Mouse (Mus musculus) CH12.LX (cell line): ENCODE measurements around the gene Oxsr1. TPM values are rescaled to one million over a fixed set of nuclear protein-coding genes. Genes with fewer than 3 reads are reported as not detected.

Experiments
- DNase-seq: peaks from one replicate; pipeline ENCODE4 v3.0.0-alpha.2; 2013; ENCODE audit errors: extremely low read depth
- H3K27ac ChIP-seq: 2 replicates; pipeline ENCODE4 v1.5.1; 2012; ENCODE audit warnings: low read depth, mild to moderate bottlenecking, control low read depth, moderate library complexity; ENCODE audit not compliant: insufficient read depth
- H3K27me3 ChIP-seq: replicated peaks from 2 replicates; pipeline ENCODE3; 2012; ENCODE audit warnings: inconsistent platforms
- H3K36me3 ChIP-seq, 2 experiments: replicated peaks in 1 of 2; 2 replicates each; pipeline versions ENCODE3 to v1.6.1; 2012; ENCODE audit warnings: inconsistent platforms in 1 of 2, low read length in 1 of 2, mild to moderate bottlenecking in 1 of 2, mixed read lengths in 1 of 2, moderate library complexity in 1 of 2; ENCODE audit not compliant: control insufficient read depth in 1 of 2, insufficient read depth in 1 of 2
- H3K4me1 ChIP-seq, 2 experiments: 2 replicates each; pipeline ENCODE4 v1.6.1; 2012; ENCODE audit warnings: inconsistent platforms in 1 of 2, moderate library complexity in 1 of 2; ENCODE audit not compliant: insufficient read depth in 2 of 2, control insufficient read depth in 1 of 2
- H3K4me2 ChIP-seq: 2 replicates; pipeline ENCODE4 v1.6.1; 2012; ENCODE audit warnings: low read depth, mild to moderate bottlenecking, control low read depth; ENCODE audit not compliant: poor library complexity, insufficient read depth, severe bottlenecking
- H3K4me3 ChIP-seq, 3 experiments: fragments of 150-350 bp in 1 of 3; sonication (generic) in 1 of 3; replicated peaks in 1 of 3; 2 replicates each; pipeline versions ENCODE3 to v1.5.1; 2011 to 2012; ENCODE audit warnings: low read depth in 2 of 3, low read length in 2 of 3, mild to moderate bottlenecking in 2 of 3, moderate library complexity in 2 of 3, control low read depth in 1 of 3, improper control_type of control experiment in 1 of 3, inconsistent platforms in 1 of 3, mixed read lengths in 1 of 3; ENCODE audit not compliant: poor library complexity in 1 of 3
- H3K79me2 ChIP-seq: replicated peaks from 2 replicates; pipeline ENCODE4 v1.6.1; 2012; ENCODE audit warnings: mild to moderate bottlenecking, moderate library complexity; ENCODE audit not compliant: control insufficient read depth, poor library complexity, insufficient read depth, severe bottlenecking; ENCODE audit errors: extremely low read depth
- H3K9ac ChIP-seq: 2 replicates; pipeline ENCODE4 v1.6.1; 2012; ENCODE audit warnings: low read depth, mild to moderate bottlenecking, control low read depth, moderate library complexity; ENCODE audit not compliant: insufficient read depth
- H3K9me3 ChIP-seq: replicated peaks from 2 replicates; pipeline ENCODE3; 2012; ENCODE audit warnings: low read length, inconsistent platforms, mixed read lengths
- CHD1 ChIP-seq: IDR thresholded peaks from 2 replicates; pipeline ENCODE4 v1.6.1; 2012; ENCODE audit warnings: low read depth, low read length, improper control_type of control experiment, inconsistent platforms
- E2F4 ChIP-seq: IDR thresholded peaks from 2 replicates; pipeline ENCODE4 v1.6.1; 2011; ENCODE audit warnings: low read depth, low read length, improper control_type of control experiment; ENCODE audit not compliant: insufficient replicate concordance
- GABPA ChIP-seq: IDR thresholded peaks from 2 replicates; pipeline ENCODE4 v1.6.1; 2012; ENCODE audit warnings: low read depth, low read length, improper control_type of control experiment, inconsistent platforms; ENCODE audit not compliant: insufficient replicate concordance
- HCFC1 ChIP-seq: IDR thresholded peaks from 2 replicates; pipeline ENCODE4 v1.6.1; 2012; ENCODE audit warnings: low read depth, mild to moderate bottlenecking, inconsistent platforms, low read length, improper control_type of control experiment
- IRF4 ChIP-seq: IDR thresholded peaks from 2 replicates; pipeline ENCODE4 v1.6.1; 2014; ENCODE audit warnings: low read depth, mild to moderate bottlenecking, inconsistent platforms, low read length, improper control_type of control experiment
- JUN ChIP-seq: IDR thresholded peaks from 2 replicates; pipeline ENCODE4 v1.6.1; 2011; ENCODE audit warnings: low read depth, mild to moderate bottlenecking, low read length, improper control_type of control experiment, moderate library complexity; ENCODE audit not compliant: insufficient read depth
- MAFK ChIP-seq: IDR thresholded peaks from 2 replicates; pipeline ENCODE4 v1.6.1; 2011; ENCODE audit warnings: low read length, improper control_type of control experiment; ENCODE audit not compliant: insufficient replicate concordance
- MAX ChIP-seq: IDR thresholded peaks from 2 replicates; pipeline ENCODE4 v1.6.1; 2011; ENCODE audit warnings: low read length, improper control_type of control experiment
- MEF2A ChIP-seq: IDR thresholded peaks from 2 replicates; pipeline ENCODE4 v1.6.1; 2014; ENCODE audit warnings: low read depth, mild to moderate bottlenecking, inconsistent platforms, low read length, improper control_type of control experiment, borderline replicate concordance
- MYC ChIP-seq: IDR thresholded peaks from 2 replicates; pipeline ENCODE4 v1.6.1; 2011; ENCODE audit warnings: low read depth, mild to moderate bottlenecking, improper control_type of control experiment, low read length
- NRF1 ChIP-seq: IDR thresholded peaks from 2 replicates; pipeline ENCODE4 v1.6.1; 2014; ENCODE audit warnings: low read depth, mild to moderate bottlenecking, inconsistent platforms, low read length, improper control_type of control experiment, moderate library complexity
- POLR2AphosphoS2 ChIP-seq: IDR thresholded peaks from 2 replicates; pipeline ENCODE4 v1.6.1; 2011; ENCODE audit warnings: low read depth, low read length, improper control_type of control experiment
- RAD21 ChIP-seq: IDR thresholded peaks from 2 replicates; pipeline ENCODE4 v1.6.1; 2011; ENCODE audit warnings: low read depth, mild to moderate bottlenecking, low read length, improper control_type of control experiment, moderate library complexity
- TCF12 ChIP-seq: IDR thresholded peaks from 2 replicates; pipeline ENCODE4 v1.6.1; 2014; ENCODE audit warnings: low read depth, mild to moderate bottlenecking, inconsistent platforms, low read length, improper control_type of control experiment
- dilution Hi-C: fragments of 300-500 bp; cut with MboI; formaldehyde crosslinking; loops from 2 replicates; pipeline ENCODE4 v1.14.3; 2020; ENCODE audit warnings: low sequenced_read_pairs; ENCODE audit not compliant: extremely low pct_unique_long_range_greater_than_20kb, extremely low pct_ligation_motif_present
- in situ Hi-C: fragments of 300-500 bp; cut with MboI; formaldehyde crosslinking; loops from 3 replicates; pipeline ENCODE4 v1.14.3; 2019; ENCODE audit warnings: low sequenced_read_pairs, low pct_ligation_motif_present, low pct_unique_long_range_greater_than_20kb, mixed read lengths
- polyA plus RNA-seq: library from polyadenylated mRNA; unstranded; fragments of >175 nt; gene quantifications from 2 replicates; pipeline ENCODE4 v1.2.1, GENCODE M21; 2012; ENCODE audit warnings: low read depth; ENCODE audit not compliant: insufficient read length
- total RNA-seq, 2 experiments: library from RNA; depleted of rRNA; stranded (reverse); fragments of 300-350 nt in 1 of 2; fragments of >200 nt in 1 of 2; gene quantifications; 2 replicates each; pipeline ENCODE4 v1.2.3; 2012 to 2014

Oxsr1 gene
- total and polyA plus RNA-seq, 3 experiments, result 22.1 to 36.1 (median 33.3) TPM

GRCm38 (mm10) chr9:119361416-119361815 lies 39.2 kb upstream of the Oxsr1 start:
- in situ Hi-C loops, result loop anchor here (5.0 kb wide), 1 partner anchor 66 kb away; no protein-coding TSS in a partner anchor
- Histone ChIP-seq H3K9me3 (no peaks in the 10 kb centered on the region), H3K4me2 (no peak overlapping the region), H3K27ac (no peak overlapping the region), H3K27me3 (no peaks in the 10 kb centered on the region), H3K79me2 (no peaks in the 10 kb centered on the region), H3K9ac (no peak overlapping the region), H3K4me3 (no peak overlapping the region), H3K4me1 (peaks cover 4% of the 10 kb centered on the region in 2 experiments; a peak in 2 of 4 replicates), H3K36me3 (peaks cover 10 to 26% of the 10 kb centered on the region in 2 experiments)
- DNase-seq, result no peak
- no peak for TF ChIP-seq TCF12
- no peak for TF ChIP-seq CHD1
- no peak for TF ChIP-seq JUN
- dilution Hi-C loops, result no loop called here

- dilution Hi-C loops, result no loop called here
- Histone ChIP-seq H3K4me1 (peaks cover 4% of the 10 kb centered on the region in 2 experiments; a peak in 2 of 4 replicates), H3K4me2 (peak overlapping the region; percentile 72), H3K79me2 (no peaks in the 10 kb centered on the region), H3K27ac (no peak overlapping the region), H3K4me3 (peak overlapping the region; percentile 41 to 67 (median 58)), H3K9me3 (no peaks in the 10 kb centered on the region), H3K27me3 (no peaks in the 10 kb centered on the region), H3K9ac (peak overlapping the region; percentile 76; the same call in 1 of the 2 replicates), H3K36me3 (peaks cover 10 to 17% of the 10 kb centered on the region in 2 experiments)
- TF ChIP-seq E2F4, result no peak
- TF ChIP-seq IRF4, result no peak
- TF ChIP-seq MAX, result no peak
- TF ChIP-seq POLR2AphosphoS2, result no peak
- TF ChIP-seq HCFC1, result no peak
- no peak for TF ChIP-seq GABPA
- TF ChIP-seq NRF1, result no peak
- no peak for TF ChIP-seq RAD21
- TF ChIP-seq MAFK, result no peak
- TF ChIP-seq MEF2A, result no peak
- TF ChIP-seq JUN, result no peak
- TF ChIP-seq MYC, result no peak
- no peak for DNase-seq
- in situ Hi-C loops, result loop anchor here (10.0 kb wide), 1 partner anchor 203 kb away; the partner anchor contains the start of genes Acaa1b and Gm47289
Observed at GRCm38 (mm10) chr9:119358058-119358429, 35.8 kb upstream of the Oxsr1 start.
